Mouse (Mus musculus) ES-E14 (cell line): ENCODE measurements around the gene Zfp213. TPM values are rescaled to one million over a fixed set of nuclear protein-coding genes. Genes with fewer than 3 reads are reported as not detected.

Experiments
- DNase-seq: peaks from one replicate; pipeline ENCODE4 v3.0.0-alpha.2; 2013; ENCODE audit warnings: low read depth, low spot score
- H3K27ac ChIP-seq: 2 replicates; pipeline ENCODE4 v1.5.1; 2012; ENCODE audit warnings: low read depth, mild to moderate bottlenecking, low read length, moderate library complexity, mixed read lengths; ENCODE audit not compliant: poor library complexity, insufficient read depth, severe bottlenecking
- H3K36me3 ChIP-seq: 2 replicates; pipeline ENCODE4 v1.6.1; 2012; ENCODE audit warnings: mild to moderate bottlenecking, low read length, moderate library complexity, mixed read lengths; ENCODE audit not compliant: control insufficient read depth, poor library complexity, insufficient read depth, severe bottlenecking
- H3K4me1 ChIP-seq, 2 experiments: fragments of 150-350 bp in 1 of 2; sonication (generic) in 1 of 2; 2 replicates each; pipeline ENCODE4 v1.6.1; 2012; ENCODE audit warnings: low read length in 2 of 2, mild to moderate bottlenecking in 1 of 2, mixed read lengths in 1 of 2; ENCODE audit not compliant: control insufficient read depth in 2 of 2, insufficient read depth in 2 of 2, poor library complexity in 1 of 2
- H3K4me3 ChIP-seq, 2 experiments: fragments of 150-350 bp in 1 of 2; sonication (generic) in 1 of 2; 2 replicates each; pipeline ENCODE4 v1.5.1; 2012; ENCODE audit warnings: low read length in 2 of 2, low read depth in 1 of 2, mild to moderate bottlenecking in 1 of 2, mixed read lengths in 1 of 2; ENCODE audit not compliant: insufficient read depth in 1 of 2, poor library complexity in 1 of 2, severe bottlenecking in 1 of 2
- H3K9ac ChIP-seq: 2 replicates; pipeline ENCODE4 v1.6.1; 2012; ENCODE audit warnings: low read depth, mild to moderate bottlenecking, low read length, mixed read lengths; ENCODE audit not compliant: poor library complexity, insufficient read depth, severe bottlenecking
- H3K9me3 ChIP-seq: fragments of 150-350 bp; sonication (generic); 2 replicates; pipeline ENCODE4 v1.6.1; 2012; ENCODE audit warnings: low read depth, mild to moderate bottlenecking, low read length; ENCODE audit not compliant: control insufficient read depth, insufficient read depth
- CHD2 ChIP-seq: IDR thresholded peaks from 2 replicates; pipeline ENCODE4 v1.6.1; 2014; ENCODE audit warnings: mild to moderate bottlenecking, low read depth, low read length, inconsistent platforms
- HCFC1 ChIP-seq: IDR thresholded peaks from 2 replicates; pipeline ENCODE4 v1.6.1; 2012; ENCODE audit warnings: low read length, inconsistent platforms, borderline replicate concordance; ENCODE audit not compliant: insufficient read depth
- MAFK ChIP-seq: IDR thresholded peaks from 2 replicates; pipeline ENCODE4 v1.6.1; 2014; ENCODE audit warnings: mild to moderate bottlenecking, low read depth, low read length, inconsistent platforms; ENCODE audit not compliant: insufficient read depth
- ZC3H11A ChIP-seq: IDR thresholded peaks from 2 replicates; pipeline ENCODE4 v1.6.1; 2012; ENCODE audit warnings: low read depth, mild to moderate bottlenecking, inconsistent platforms, low read length, borderline replicate concordance
- ZNF384 ChIP-seq: IDR thresholded peaks from 2 replicates; pipeline ENCODE4 v1.6.1; 2012; ENCODE audit warnings: low read depth, low read length, inconsistent platforms
- in situ Hi-C, 2 experiments: fragments of 600-800 bp; cut with MboI; formaldehyde crosslinking; loops; one replicate each; pipeline ENCODE4 v1.15.1; 2025; ENCODE audit warnings: low sequenced_read_pairs in 2 of 2, inconsistent platforms in 1 of 2; ENCODE audit not compliant: unreplicated experiment in 2 of 2
- total RNA-seq: library from RNA; depleted of rRNA; stranded (reverse); fragments of 300-350 nt; gene quantifications from 2 replicates; pipeline ENCODE4 v1.2.3, GENCODE M21; 2012

The Zfp213 gene
- total RNA-seq, 1 experiment: 8.4 TPM

GRCm38 (mm10) chr17:23592926-23593300 is 28.9 kb upstream of the Zfp213 start:
- peak overlapping the region; percentile 36; the same call in 1 of the 2 replicates for H3K27ac ChIP-seq

DNA sequence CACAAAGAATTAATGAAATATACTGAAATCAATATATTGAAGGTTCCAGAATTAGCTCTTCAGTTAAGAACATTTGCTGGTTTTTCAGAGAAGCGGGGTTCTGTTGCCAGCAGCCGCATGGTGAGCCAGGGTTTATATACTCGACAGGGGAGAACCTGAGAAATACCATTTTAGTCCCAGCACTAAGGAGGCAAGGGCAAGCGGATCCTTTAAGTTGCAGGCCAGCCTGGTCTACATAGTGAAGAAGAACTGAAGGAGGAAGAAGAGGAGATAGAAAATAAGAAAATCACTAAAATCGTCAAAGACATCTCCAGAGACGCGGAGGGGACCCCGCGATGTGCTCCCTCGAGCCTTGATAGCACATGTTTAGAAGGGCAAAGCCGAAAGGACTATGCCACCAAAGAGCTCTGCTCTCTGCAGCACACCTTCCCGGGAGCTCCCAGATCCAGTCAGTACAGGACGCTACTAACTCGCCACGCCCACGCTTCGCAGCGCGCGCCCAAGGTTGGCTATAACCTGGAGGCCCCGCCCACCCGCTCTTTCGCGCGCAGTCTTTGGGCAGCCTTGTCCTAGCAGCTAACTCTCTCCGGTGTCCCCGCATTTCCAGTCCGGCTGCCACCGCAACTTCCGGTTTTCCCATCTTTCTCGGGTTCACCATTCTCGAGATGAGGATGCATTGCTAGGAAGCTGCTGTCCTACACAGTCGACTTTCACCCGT is 28.3 kb upstream of the Zfp213 start:
- H3K36me3 ChIP-seq: no peaks in the 10 kb centered on the region
- H3K4me1 ChIP-seq: peaks cover 0 to 2% of the 10 kb centered on the region in 2 experiments; a peak in 2 of 4 replicates
- in situ Hi-C loops: no loop called here
- peak overlapping the region; percentile 79 for H3K9ac ChIP-seq
- H3K27ac ChIP-seq: peak overlapping the region; percentile 36; the same call in 1 of the 2 replicates
- peak overlapping the region; percentile 51 to 66 for H3K4me3 ChIP-seq
- peak; percentile 99 for DNase-seq
- no peaks in the 10 kb centered on the region for H3K9me3 ChIP-seq
- peak; percentile 80 for TF ChIP-seq HCFC1
- no peak for TF ChIP-seq CHD2
- TF ChIP-seq ZC3H11A: no peak
- no peak for TF ChIP-seq MAFK
- no peak for TF ChIP-seq ZNF384

More at GRCm38 (mm10) chr17:23592926-23593300, 28.9 kb upstream of the Zfp213 start:
- no peak for DNase-seq
- peak overlapping the region; percentile 79 for H3K9ac ChIP-seq
- in situ Hi-C loops: no loop called here
- peak overlapping the region; percentile 51 to 66 for H3K4me3 ChIP-seq
- peaks cover 0 to 6% of the 10 kb centered on the region in 2 experiments; a peak in 2 of 4 replicates for H3K4me1 ChIP-seq
- no peaks in the 10 kb centered on the region for H3K36me3 ChIP-seq
- TF ChIP-seq ZC3H11A: no peak
- TF ChIP-seq HCFC1: no peak
- TF ChIP-seq ZNF384: no peak
- TF ChIP-seq CHD2: no peak
- TF ChIP-seq MAFK: no peak
- H3K9me3 ChIP-seq: no peaks in the 10 kb centered on the region

GRCm38 (mm10) chr17:23587253-23587652 is 23.2 kb upstream of the Zfp213 start:
- no peak overlapping the region for H3K4me3 ChIP-seq
- TF ChIP-seq MAFK (no peak), ZC3H11A (no peak)
- peaks cover 0 to 3% of the 10 kb centered on the region in 2 experiments; a peak in 1 of 4 replicates for H3K4me1 ChIP-seq
- H3K9me3 ChIP-seq: no peaks in the 10 kb centered on the region
- H3K36me3 ChIP-seq: peaks cover 3% of the 10 kb centered on the region; the same call in 1 of the 2 replicates
- H3K27ac ChIP-seq: no peak overlapping the region
- in situ Hi-C loops: no loop called here
- H3K9ac ChIP-seq: no peak overlapping the region
- no peak for DNase-seq

DNA sequence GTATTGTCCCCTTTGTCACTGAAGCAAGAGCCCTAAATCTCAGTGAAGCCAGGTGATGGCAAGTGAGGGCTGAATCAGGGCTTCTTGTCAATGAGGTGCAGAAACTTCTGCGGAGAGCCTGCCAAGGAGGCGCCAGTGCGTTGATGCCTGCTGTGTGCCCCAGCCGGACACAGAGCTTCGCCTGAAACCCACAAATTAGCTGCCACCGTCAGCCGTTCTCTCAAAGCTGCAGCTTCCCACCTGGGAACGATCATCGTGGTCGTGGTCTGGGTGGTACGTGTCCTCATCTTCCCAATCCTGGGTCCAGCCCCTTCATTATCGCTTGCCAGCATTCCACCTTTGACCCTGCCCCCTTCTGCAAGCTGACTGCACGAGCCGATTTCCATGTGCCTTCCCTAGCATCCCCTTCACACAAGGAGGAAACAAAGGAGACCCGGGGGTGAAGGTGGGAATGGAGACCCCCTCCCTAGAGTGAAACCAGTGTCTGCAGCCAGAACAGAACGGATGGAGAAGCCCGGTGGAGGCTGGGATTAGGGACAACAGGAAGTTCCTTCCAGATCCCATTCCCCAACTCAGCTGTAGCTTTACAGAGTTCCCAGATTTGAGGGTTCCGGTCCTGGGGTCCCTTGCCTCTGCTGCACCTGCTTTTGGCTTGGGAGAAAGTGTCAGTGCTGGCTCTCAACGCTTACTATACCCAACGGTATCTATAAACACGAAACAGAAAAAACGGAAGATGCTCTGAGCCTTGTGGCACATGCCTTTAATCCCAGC is 21.9 kb upstream of the Zfp213 start:
- in situ Hi-C loops: no loop called here
- Histone ChIP-seq H3K4me3 (peak overlapping the region; percentile 67 to 91), H3K27ac (no peak overlapping the region), H3K9ac (peak overlapping the region; percentile 77), H3K9me3 (no peaks in the 10 kb centered on the region), H3K4me1 (peaks cover 0 to 3% of the 10 kb centered on the region in 2 experiments; a peak in 1 of 4 replicates), H3K36me3 (peaks cover 7% of the 10 kb centered on the region; the same call in 1 of the 2 replicates)
- TF ChIP-seq HCFC1 (peak; percentile 87), MAFK (no peak), ZC3H11A (peak; percentile 3; the same call in 1 of the 2 replicates), ZNF384 (0 out of 2 replicates have a peak, but pooled peaks have one; percentile 15), CHD2 (peak; percentile 66; the same call in 1 of the 2 replicates)
- DNase-seq: peak; percentile 71
